Mouse (Mus musculus) lung, embryonic 14.5 days (tissue): ENCODE data around the gene Adarb2. TPM values are rescaled to one million over a fixed set of nuclear protein-coding genes. Genes with fewer than 3 reads are reported as not detected.

Experiments
- ATAC-seq: fragments of 200-750 bp; cut with Nextera tagmentation; 2 replicates; pipeline ENCODE4 v1.8.0; 2017; ENCODE audit warnings: mild to moderate bottlenecking, moderate TSS enrichment, moderate library complexity; ENCODE audit not compliant: insufficient read depth
- DNase-seq: peaks from one replicate; pipeline ENCODE4 v3.0.0-alpha.2; 2015
- H3K27ac ChIP-seq: fragments of 300-500 bp; sonication (generic); 2 replicates; pipeline ENCODE4 v1.5.1; 2014; ENCODE audit warnings: low read depth, mild to moderate bottlenecking, moderate library complexity
- H3K27me3 ChIP-seq: fragments of 300-500 bp; sonication (generic); 2 replicates; pipeline ENCODE4 v1.6.1; 2014; ENCODE audit warnings: low read length, control low read depth; ENCODE audit not compliant: insufficient read depth
- H3K36me3 ChIP-seq: fragments of 300-500 bp; sonication (generic); 2 replicates; pipeline ENCODE4 v1.6.1; 2014; ENCODE audit warnings: control low read depth; ENCODE audit not compliant: insufficient read depth
- H3K4me1 ChIP-seq: fragments of 300-500 bp; sonication (generic); 2 replicates; pipeline ENCODE4 v1.6.1; 2014; ENCODE audit warnings: antibody characterized with exemption, control low read depth; ENCODE audit not compliant: insufficient read depth
- H3K4me2 ChIP-seq: fragments of 300-500 bp; sonication (generic); 2 replicates; pipeline ENCODE4 v1.6.1; 2014; ENCODE audit warnings: mild to moderate bottlenecking
- H3K4me3 ChIP-seq: fragments of 300-500 bp; sonication (generic); 2 replicates; pipeline ENCODE4 v1.5.1; 2014; ENCODE audit warnings: low read depth, low read length
- H3K9ac ChIP-seq: fragments of 300-500 bp; sonication (generic); 2 replicates; pipeline ENCODE4 v1.6.1; 2014
- H3K9me3 ChIP-seq: fragments of 300-500 bp; sonication (generic); 2 replicates; pipeline ENCODE4 v1.6.1; 2016; ENCODE audit warnings: low read depth, low read length, control low read depth
- CTCF ChIP-seq: IDR thresholded peaks from 2 replicates; pipeline ENCODE4 v1.5.1; 2016; ENCODE audit warnings: antibody characterized with exemption, low read depth
- WGBS: fragments of 180-500 bp; shearing (Covaris S2); extraction: QIAGEN DNeasy Blood & Tissue Kit; methylation state at CpG from one replicate; pipeline ENCODE4 v1.1.7; 2014; 5-methylcytosine and 5-hydroxymethylcytosine counted together
- polyA plus RNA-seq: library from polyadenylated mRNA; unstranded; fragments of >200 nt; fragmentation: Nextera tagmentation; extraction: Ambion mirVana; gene quantifications from 2 replicates; pipeline ENCODE4 v1.2.1, GENCODE M21; 2014

Adarb2 gene
- polyA plus RNA-seq, 1 experiment from 2014 or later, result 0.24 TPM

DNA sequence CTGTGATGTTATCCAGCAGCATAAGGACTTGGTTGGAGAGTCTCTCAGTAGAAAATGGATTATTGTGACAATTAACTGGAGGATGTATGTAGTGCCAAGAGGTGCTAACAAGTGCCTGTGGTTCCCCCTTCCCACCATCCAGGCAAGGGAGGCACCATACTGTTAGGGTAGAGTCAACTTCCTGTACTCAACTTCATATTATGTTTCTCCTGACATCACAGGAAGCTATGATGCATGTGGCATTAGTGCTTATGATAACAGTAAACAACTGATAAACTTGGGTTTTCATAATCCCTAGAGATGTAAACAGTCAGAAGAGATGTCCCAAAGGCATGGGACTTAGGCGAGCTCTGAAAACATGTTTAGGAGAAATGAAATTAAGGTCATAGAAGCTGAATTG lies 414.0 kb downstream of the Adarb2 start:
- no peaks in the 10 kb centered on the region for H3K9me3 ChIP-seq
- no peak overlapping the region for H3K4me3 ChIP-seq
- 83% methylated on average over 1 of the region's 1 CpGs for WGBS
- no peak overlapping the region for H3K27ac ChIP-seq
- H3K4me1 ChIP-seq, result no peaks in the 10 kb centered on the region
- H3K9ac ChIP-seq, result no peak overlapping the region
- DNase-seq (no peak), ATAC-seq (no peak)
- TF ChIP-seq CTCF, result no peak
- no peaks in the 10 kb centered on the region for H3K27me3 ChIP-seq
- H3K36me3 ChIP-seq, result no peaks in the 10 kb centered on the region
- no peak overlapping the region for H3K4me2 ChIP-seq

DNA sequence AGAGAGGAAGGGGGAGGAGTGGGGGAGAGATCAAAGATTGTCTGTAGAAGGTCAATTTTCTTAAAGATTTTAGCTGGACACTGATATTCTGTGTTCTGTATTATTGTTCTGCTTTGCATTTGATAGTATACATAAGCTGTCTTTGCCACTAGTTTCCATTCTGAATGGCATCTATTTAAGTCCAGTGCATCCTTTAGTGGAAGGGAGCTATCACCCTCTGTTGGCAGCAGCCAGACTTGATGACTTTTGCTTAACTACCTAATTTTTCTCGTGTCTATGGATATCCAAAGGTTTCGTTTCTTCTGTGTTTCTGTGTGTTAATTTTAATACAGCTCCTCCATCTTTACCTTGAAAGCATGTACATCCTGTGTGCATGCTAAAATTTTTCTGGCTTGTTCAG lies 419.6 kb downstream of the Adarb2 start:
- TF ChIP-seq CTCF, result 0 out of 2 replicates have a peak, but pooled peaks have one; percentile 11

DNA sequence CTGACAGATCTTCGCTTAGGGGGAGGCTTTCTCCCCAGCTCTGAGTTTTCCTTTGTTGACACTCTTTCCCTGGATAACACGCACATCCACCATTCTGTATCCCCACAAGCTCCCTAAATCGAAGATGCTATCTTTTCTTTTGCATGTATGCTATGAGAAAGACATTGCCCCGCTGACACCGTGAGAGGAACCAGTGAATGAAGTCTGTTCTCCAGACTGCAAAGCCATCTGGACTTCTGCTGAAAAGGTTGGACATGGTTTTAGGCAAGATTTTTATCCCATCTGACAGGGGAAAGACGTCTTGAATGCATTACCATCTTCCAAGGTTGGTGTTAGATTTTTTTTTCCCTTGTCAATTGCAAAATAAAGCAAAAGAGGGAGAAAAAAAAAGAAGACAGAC lies 426.9 kb downstream of the Adarb2 start:
- WGBS, result 78% methylated on average over 6 of the region's 6 CpGs
- Histone ChIP-seq H3K9ac (no peak overlapping the region), H3K9me3 (no peaks in the 10 kb centered on the region), H3K4me1 (no peaks in the 10 kb centered on the region), H3K4me3 (no peak overlapping the region), H3K36me3 (no peaks in the 10 kb centered on the region), H3K27me3 (no peaks in the 10 kb centered on the region), H3K27ac (no peak overlapping the region), H3K4me2 (no peak overlapping the region)
- no peak for TF ChIP-seq CTCF
- DNase-seq (no peak), ATAC-seq (no peak)

More for the DNA sequence above, 419.6 kb downstream of the Adarb2 start:
- 74% methylated on average over 2 of the region's 2 CpGs for WGBS
- H3K4me3 ChIP-seq, result no peak overlapping the region
- no peaks in the 10 kb centered on the region for H3K9me3 ChIP-seq
- H3K27ac ChIP-seq, result no peak overlapping the region
- no peaks in the 10 kb centered on the region for H3K36me3 ChIP-seq
- H3K9ac ChIP-seq, result no peak overlapping the region
- no peak for DNase-seq
- no peak for ATAC-seq
- H3K27me3 ChIP-seq, result no peaks in the 10 kb centered on the region
- no peaks in the 10 kb centered on the region for H3K4me1 ChIP-seq
- H3K4me2 ChIP-seq, result no peak overlapping the region

DNA sequence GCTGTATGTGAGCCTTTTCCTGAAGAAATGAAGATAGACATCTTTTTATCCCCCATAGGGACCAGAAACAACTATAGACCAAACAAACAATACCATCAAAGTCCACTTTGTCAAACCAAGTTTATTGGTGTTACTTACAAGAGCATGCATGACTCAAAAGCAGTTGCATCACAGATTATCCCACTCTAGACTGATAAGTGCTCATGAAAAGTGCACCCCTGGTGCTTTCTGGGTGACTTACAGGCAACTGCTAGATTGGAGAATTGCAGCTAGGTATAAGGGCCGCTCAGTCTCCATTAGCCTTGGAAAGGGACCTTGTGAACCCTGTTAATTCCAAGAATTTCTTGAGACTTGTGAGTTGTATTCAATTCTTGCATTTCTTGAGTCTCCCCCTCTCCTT lies 429.0 kb downstream of the Adarb2 start:
- Histone ChIP-seq H3K4me1 (no peaks in the 10 kb centered on the region), H3K27me3 (no peaks in the 10 kb centered on the region), H3K4me2 (no peak overlapping the region), H3K9ac (no peak overlapping the region), H3K27ac (no peak overlapping the region), H3K4me3 (no peak overlapping the region), H3K9me3 (no peaks in the 10 kb centered on the region), H3K36me3 (no peaks in the 10 kb centered on the region)
- TF ChIP-seq CTCF, result no peak
- 89% methylated on average over 1 of the region's 1 CpGs for WGBS
- no peak for ATAC-seq
- DNase-seq, result no peak

DNA sequence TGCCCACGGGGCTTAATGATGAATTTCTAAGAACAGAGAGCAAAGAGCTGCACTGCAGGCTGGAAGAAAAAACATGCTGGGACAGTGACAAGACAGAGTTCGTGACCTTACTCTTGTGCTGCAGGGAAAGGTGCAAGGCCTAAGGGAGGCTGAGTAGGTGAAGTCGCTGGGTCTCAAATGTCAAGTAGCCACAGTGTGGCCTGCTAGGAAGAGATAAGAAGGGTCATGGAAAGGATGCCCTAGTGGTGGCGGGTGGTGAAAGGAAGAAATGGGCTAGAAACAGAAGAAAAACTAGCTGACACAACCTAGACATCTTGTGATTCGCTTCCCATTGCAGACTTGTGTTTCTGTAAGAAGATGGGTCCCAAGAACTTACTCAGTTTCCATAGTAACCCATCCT lies 429.4 kb downstream of the Adarb2 start:
- 44% methylated on average over 5 of the region's 5 CpGs for WGBS

DNA sequence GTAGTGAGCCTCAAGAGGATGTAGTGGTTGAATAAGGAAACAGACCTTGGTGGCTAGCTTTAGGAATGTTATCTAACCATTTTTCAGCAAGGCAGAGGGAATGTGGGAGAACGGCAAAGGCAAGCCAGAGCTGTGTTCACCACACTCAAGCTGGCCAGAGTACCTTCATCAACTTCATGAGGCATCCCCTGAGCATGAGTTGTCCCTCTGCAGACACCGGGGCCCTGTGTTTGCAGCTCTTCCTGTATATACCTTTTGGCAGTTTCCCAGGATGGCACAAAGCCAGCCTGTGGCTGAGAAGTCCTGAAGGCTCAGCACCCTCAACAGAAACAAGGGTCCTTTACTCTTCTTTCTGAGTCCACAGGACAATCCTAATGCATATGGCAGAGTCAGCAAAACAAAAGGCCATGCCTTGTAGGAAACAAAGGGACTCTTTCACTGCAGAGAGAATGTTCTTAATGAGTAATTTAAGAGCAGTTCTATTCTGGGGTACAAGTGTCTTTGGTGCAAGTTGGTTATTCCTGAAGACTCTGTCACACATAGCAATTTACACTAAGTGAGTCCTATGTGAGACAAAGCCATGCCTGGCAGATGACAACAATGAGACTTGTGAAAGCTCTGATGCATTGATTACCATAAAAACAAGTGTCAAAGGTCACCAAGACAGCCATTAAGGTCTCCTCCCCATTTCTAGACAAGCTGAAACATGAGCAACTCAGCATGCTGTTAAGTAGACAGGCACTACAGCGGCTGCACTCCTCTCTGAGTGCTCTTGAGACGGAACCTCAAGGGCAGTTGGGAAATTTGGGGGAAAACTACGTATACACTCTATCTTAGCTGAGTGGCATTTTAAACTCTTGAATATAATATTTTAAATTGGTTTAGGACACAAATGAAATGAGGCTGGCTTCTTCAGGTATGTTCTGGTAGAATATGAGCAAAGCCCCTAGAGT lies 431.0 kb downstream of the Adarb2 start:
- 52% methylated on average over 5 of the region's 5 CpGs for WGBS

More for the DNA sequence above, 429.4 kb downstream of the Adarb2 start:
- no peaks in the 10 kb centered on the region for H3K36me3 ChIP-seq
- no peaks in the 10 kb centered on the region for H3K9me3 ChIP-seq
- H3K4me1 ChIP-seq, result no peaks in the 10 kb centered on the region
- DNase-seq, result no peak
- no peak for ATAC-seq
- no peak overlapping the region for H3K27ac ChIP-seq
- H3K4me2 ChIP-seq, result no peak overlapping the region
- no peak overlapping the region for H3K4me3 ChIP-seq
- TF ChIP-seq CTCF, result no peak
- H3K27me3 ChIP-seq, result no peaks in the 10 kb centered on the region
- no peak overlapping the region for H3K9ac ChIP-seq

DNA sequence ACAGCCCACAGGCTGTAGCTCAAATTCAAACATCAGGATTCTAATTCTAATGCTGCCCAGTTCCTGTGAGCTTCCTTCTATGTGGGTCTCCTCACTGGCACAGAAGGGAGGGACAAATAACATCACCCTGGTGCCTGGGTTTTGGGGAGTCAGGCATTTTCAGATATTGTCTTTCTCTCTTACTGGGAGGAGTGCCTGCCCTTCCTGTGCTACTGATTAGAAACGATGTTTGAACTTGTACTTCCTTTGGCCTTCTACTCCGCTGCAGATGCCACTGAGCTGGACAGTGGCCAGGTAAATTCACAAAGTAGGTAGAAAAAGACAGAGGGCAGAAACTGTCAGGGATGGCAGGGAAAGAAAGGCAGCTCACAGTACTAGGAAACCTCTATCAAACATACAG lies 439.4 kb downstream of the Adarb2 start:
- Histone ChIP-seq H3K9me3 (no peaks in the 10 kb centered on the region), H3K4me1 (no peaks in the 10 kb centered on the region), H3K27me3 (no peaks in the 10 kb centered on the region), H3K27ac (no peak overlapping the region), H3K9ac (no peak overlapping the region), H3K4me2 (no peak overlapping the region), H3K4me3 (no peak overlapping the region), H3K36me3 (no peaks in the 10 kb centered on the region)
- DNase-seq (no peak), ATAC-seq (no peak)
- WGBS, result 49% methylated on average over 2 of the region's 2 CpGs
- no peak for TF ChIP-seq CTCF

More for the DNA sequence above, 431.0 kb downstream of the Adarb2 start:
- Histone ChIP-seq H3K36me3 (no peaks in the 10 kb centered on the region), H3K9me3 (no peaks in the 10 kb centered on the region), H3K4me3 (no peak overlapping the region), H3K4me2 (no peak overlapping the region), H3K9ac (no peak overlapping the region), H3K27me3 (no peaks in the 10 kb centered on the region), H3K27ac (no peak overlapping the region), H3K4me1 (no peaks in the 10 kb centered on the region)
- TF ChIP-seq CTCF, result no peak
- DNase-seq, result peak; percentile 39
- ATAC-seq, result no peak
